Mouse (Mus musculus): ENCODE data around the gene Ubald2. TPM values are rescaled to one million over a fixed set of nuclear protein-coding genes. Genes with fewer than 3 reads are reported as not detected.
"Not testable (repeated sequence)": the region's sequence is repeated elsewhere in the genome, so short reads cannot be mapped to it uniquely, and the experiment has no call there.

The Ubald2 gene
- polyA plus RNA-seq, 1 experiment from 2014 or later, result 47.6 TPM

GRCm38 (mm10) chr11:116459786-116460185 lies 25.9 kb downstream of the Ubald2 start:
- no peaks in the 10 kb centered on the region for H3K9me3 ChIP-seq (ENCODE audit: control insufficient read depth, low read length)
- 37% methylated on average over 4 of the region's 4 CpGs for WGBS
- no peak for DNase-seq (ENCODE audit: low spot score)

GRCm38 (mm10) chr11:116463338-116463737 lies 29.4 kb downstream of the Ubald2 start:
- Histone ChIP-seq H3K9ac (ENCODE audit: low read depth, low read length) (no peak overlapping the region), H3K4me2 (ENCODE audit: low read depth, low read length) (no peak overlapping the region), H3K4me3 (ENCODE audit: low read depth, low read length) (no peak overlapping the region), H3K36me3 (ENCODE audit: control insufficient read depth, insufficient read depth, low read length) (no peaks in the 10 kb centered on the region), H3K9me3 (ENCODE audit: control insufficient read depth, low read length) (no peaks in the 10 kb centered on the region), H3K4me1 (ENCODE audit: control insufficient read depth, insufficient read depth, low read length) (no peaks in the 10 kb centered on the region), H3K27me3 (replicated peaks; ENCODE audit: control insufficient read depth, insufficient read depth, low read length) (no peaks in the 10 kb centered on the region), H3K27ac (replicated peaks; ENCODE audit: low read depth, low read length) (no peak overlapping the region)
- ATAC-seq (ENCODE audit: low read depth), result no peak
- 52% methylated on average over 5 of the region's 5 CpGs for WGBS
- no peak for DNase-seq (ENCODE audit: low spot score)

More at GRCm38 (mm10) chr11:116459786-116460185, 25.9 kb downstream of the Ubald2 start:
- Histone ChIP-seq H3K27ac (replicated peaks; ENCODE audit: low read depth, low read length) (no peak overlapping the region), H3K4me3 (ENCODE audit: low read depth, low read length) (no peak overlapping the region), H3K9ac (ENCODE audit: low read depth, low read length) (no peak overlapping the region), H3K4me2 (ENCODE audit: low read depth, low read length) (no peak overlapping the region), H3K4me1 (ENCODE audit: control insufficient read depth, insufficient read depth, low read length) (no peaks in the 10 kb centered on the region), H3K27me3 (replicated peaks; ENCODE audit: control insufficient read depth, insufficient read depth, low read length) (no peaks in the 10 kb centered on the region), H3K36me3 (ENCODE audit: control insufficient read depth, insufficient read depth, low read length) (no peaks in the 10 kb centered on the region)
- ATAC-seq (ENCODE audit: low read depth), result no peak

DNA sequence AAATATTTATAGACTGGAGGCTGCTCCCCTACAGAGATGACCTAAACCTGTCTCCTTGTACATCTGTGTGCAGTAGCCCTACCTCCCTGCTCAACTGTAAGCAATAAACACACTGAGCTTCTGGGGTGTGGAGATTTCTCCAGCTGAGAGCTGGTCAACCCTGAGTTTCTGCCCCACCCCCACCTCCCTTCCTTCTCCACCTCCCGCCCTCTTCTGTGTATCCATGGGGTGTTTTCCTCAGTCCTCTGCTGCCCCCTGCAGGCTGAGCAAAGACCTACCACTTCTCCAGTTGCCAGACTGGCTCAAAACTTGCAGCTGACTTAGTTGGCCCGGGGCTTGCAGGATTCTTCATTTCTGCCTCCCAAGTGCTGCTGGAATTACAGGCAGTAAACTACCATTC lies 29.9 kb downstream of the Ubald2 start:
- peak; percentile 72 for ATAC-seq (ENCODE audit: low read depth)

GRCm38 (mm10) chr11:116466141-116466540 lies 32.2 kb downstream of the Ubald2 start, which contains the start of gene Qrich2:
Gene Qrich2 (minus strand): TSS chr11:116466241.
- Histone ChIP-seq H3K36me3 (ENCODE audit: control insufficient read depth, insufficient read depth, low read length) (peaks cover 13% of the 10 kb centered on the region), H3K4me2 (ENCODE audit: low read depth, low read length) (no peak within 1 kb of the TSS), H3K4me3 (ENCODE audit: low read depth, low read length) (no peak within 1 kb of the TSS), H3K27me3 (replicated peaks; ENCODE audit: control insufficient read depth, insufficient read depth, low read length) (no peaks in the 10 kb centered on the region), H3K4me1 (ENCODE audit: control insufficient read depth, insufficient read depth, low read length) (no peaks in the 10 kb centered on the region), H3K9ac (ENCODE audit: low read depth, low read length) (no peak within 1 kb of the TSS), H3K9me3 (ENCODE audit: control insufficient read depth, low read length) (no peaks in the 10 kb centered on the region), H3K27ac (replicated peaks; ENCODE audit: low read depth, low read length) (no peak within 1 kb of the TSS)
- DNase-seq (ENCODE audit: low spot score), result no peak
- no peak for ATAC-seq (ENCODE audit: low read depth)
- 66% methylated on average over 20 of the region's 20 CpGs for WGBS

More for the DNA sequence above, 29.9 kb downstream of the Ubald2 start:
- 7% methylated on average over 2 of the region's 2 CpGs for WGBS
- Histone ChIP-seq H3K4me3 (ENCODE audit: low read depth, low read length) (no peak overlapping the region), H3K4me1 (ENCODE audit: control insufficient read depth, insufficient read depth, low read length) (no peaks in the 10 kb centered on the region), H3K27me3 (replicated peaks; ENCODE audit: control insufficient read depth, insufficient read depth, low read length) (no peaks in the 10 kb centered on the region), H3K36me3 (ENCODE audit: control insufficient read depth, insufficient read depth, low read length) (no peaks in the 10 kb centered on the region), H3K4me2 (ENCODE audit: low read depth, low read length) (no peak overlapping the region), H3K9ac (ENCODE audit: low read depth, low read length) (no peak overlapping the region), H3K9me3 (ENCODE audit: control insufficient read depth, low read length) (no peaks in the 10 kb centered on the region), H3K27ac (replicated peaks; ENCODE audit: low read depth, low read length) (no peak overlapping the region)
- DNase-seq (ENCODE audit: low spot score), result peak; percentile 85

- H3K9me3 ChIP-seq (ENCODE audit: control insufficient read depth, low read length); H3K4me2 ChIP-seq (ENCODE audit: low read depth, low read length); H3K4me1 ChIP-seq (ENCODE audit: control insufficient read depth, insufficient read depth, low read length); H3K27me3 ChIP-seq (replicated peaks; ENCODE audit: control insufficient read depth, insufficient read depth, low read length); DNase-seq (ENCODE audit: low spot score); ATAC-seq (ENCODE audit: low read depth); H3K27ac ChIP-seq (replicated peaks; ENCODE audit: low read depth, low read length); H3K9ac ChIP-seq (ENCODE audit: low read depth, low read length); H3K4me3 ChIP-seq (ENCODE audit: low read depth, low read length): not testable (repeated sequence)
- WGBS, result 74% methylated on average over 3 of the region's 3 CpGs
- H3K36me3 ChIP-seq (ENCODE audit: control insufficient read depth, insufficient read depth, low read length), result peaks cover 35% of the 10 kb centered on the region
Observed at GRCm38 (mm10) chr11:116468338-116468737, 34.4 kb downstream of the Ubald2 start.

DNA sequence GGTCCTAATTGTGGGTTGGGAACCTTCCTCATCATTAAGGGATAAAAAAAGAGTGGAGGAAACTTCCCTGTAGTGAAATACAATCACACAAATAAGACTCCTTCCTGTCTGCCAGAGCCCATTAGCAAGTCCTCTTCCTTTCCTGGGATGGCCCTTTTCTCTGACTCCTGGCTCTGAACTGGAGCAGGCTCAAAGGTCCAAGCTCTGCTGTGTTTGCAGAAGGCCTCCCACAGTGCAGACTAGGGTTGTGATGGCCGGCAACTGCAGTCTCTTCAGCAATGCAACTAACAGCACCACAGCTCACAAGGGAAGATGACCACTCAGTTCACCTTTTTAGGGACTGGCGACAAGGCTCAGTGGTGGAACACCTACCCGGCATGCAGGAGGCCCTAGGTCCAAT lies 36.4 kb downstream of the Ubald2 start:
- H3K4me3 ChIP-seq (ENCODE audit: low read depth, low read length), result no peak overlapping the region
- WGBS, result 81% methylated on average over 3 of the region's 3 CpGs
- no peak for ATAC-seq (ENCODE audit: low read depth)
- peaks cover 53% of the 10 kb centered on the region for H3K36me3 ChIP-seq (ENCODE audit: control insufficient read depth, insufficient read depth, low read length)
- H3K4me1 ChIP-seq (ENCODE audit: control insufficient read depth, insufficient read depth, low read length), result no peaks in the 10 kb centered on the region
- no peak overlapping the region for H3K9ac ChIP-seq (ENCODE audit: low read depth, low read length)
- no peak overlapping the region for H3K4me2 ChIP-seq (ENCODE audit: low read depth, low read length)
- H3K27me3 ChIP-seq (replicated peaks; ENCODE audit: control insufficient read depth, insufficient read depth, low read length), result no peaks in the 10 kb centered on the region
- H3K27ac ChIP-seq (replicated peaks; ENCODE audit: low read depth, low read length), result no peak overlapping the region
- H3K9me3 ChIP-seq (ENCODE audit: control insufficient read depth, low read length), result no peaks in the 10 kb centered on the region
- no peak for DNase-seq (ENCODE audit: low spot score)

DNA sequence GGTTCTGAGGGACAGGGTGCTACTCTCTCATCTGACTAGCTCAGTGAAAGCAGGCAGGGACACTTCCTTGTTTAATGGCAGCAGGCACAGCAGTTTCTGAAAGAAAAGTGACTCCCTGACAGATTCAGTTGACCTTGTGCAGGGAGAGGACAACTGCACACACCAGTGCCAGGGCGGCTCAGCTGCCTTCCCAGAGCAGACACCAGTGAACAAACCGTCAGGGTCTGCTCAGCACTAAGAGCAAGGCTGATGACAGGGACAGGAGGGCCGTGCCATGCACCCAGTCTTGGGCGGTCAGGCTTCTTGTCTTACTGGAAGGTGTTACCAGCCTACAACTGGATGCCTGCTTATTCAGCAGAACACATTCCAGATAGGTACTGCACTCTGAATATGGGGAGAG lies 37.0 kb downstream of the Ubald2 start:
- no peak for ATAC-seq (ENCODE audit: low read depth)

GRCm38 (mm10) chr11:116472275-116472674 lies 38.4 kb downstream of the Ubald2 start:
- H3K4me1 ChIP-seq (ENCODE audit: control insufficient read depth, insufficient read depth, low read length), result no peaks in the 10 kb centered on the region
- peaks cover 73% of the 10 kb centered on the region for H3K36me3 ChIP-seq (ENCODE audit: control insufficient read depth, insufficient read depth, low read length)
- ATAC-seq (ENCODE audit: low read depth) (no peak), DNase-seq (ENCODE audit: low spot score) (no peak)
- H3K9ac ChIP-seq (ENCODE audit: low read depth, low read length), result no peak overlapping the region
- no peak overlapping the region for H3K27ac ChIP-seq (replicated peaks; ENCODE audit: low read depth, low read length)
- no peak overlapping the region for H3K4me2 ChIP-seq (ENCODE audit: low read depth, low read length)
- no peaks in the 10 kb centered on the region for H3K9me3 ChIP-seq (ENCODE audit: control insufficient read depth, low read length)
- no peaks in the 10 kb centered on the region for H3K27me3 ChIP-seq (replicated peaks; ENCODE audit: control insufficient read depth, insufficient read depth, low read length)
- WGBS, result 82% methylated on average over 4 of the region's 4 CpGs
- no peak overlapping the region for H3K4me3 ChIP-seq (ENCODE audit: low read depth, low read length)

More for the DNA sequence above, 37.0 kb downstream of the Ubald2 start:
- Histone ChIP-seq H3K27ac (replicated peaks; ENCODE audit: low read depth, low read length) (no peak overlapping the region), H3K4me2 (ENCODE audit: low read depth, low read length) (no peak overlapping the region), H3K36me3 (ENCODE audit: control insufficient read depth, insufficient read depth, low read length) (peaks cover 59% of the 10 kb centered on the region), H3K9me3 (ENCODE audit: control insufficient read depth, low read length) (no peaks in the 10 kb centered on the region), H3K27me3 (replicated peaks; ENCODE audit: control insufficient read depth, insufficient read depth, low read length) (no peaks in the 10 kb centered on the region), H3K9ac (ENCODE audit: low read depth, low read length) (no peak overlapping the region), H3K4me1 (ENCODE audit: control insufficient read depth, insufficient read depth, low read length) (no peaks in the 10 kb centered on the region), H3K4me3 (ENCODE audit: low read depth, low read length) (no peak overlapping the region)
- DNase-seq (ENCODE audit: low spot score), result no peak
- 88% methylated on average over 4 of the region's 4 CpGs for WGBS

- ATAC-seq (ENCODE audit: low read depth) (no peak), DNase-seq (ENCODE audit: low spot score) (no peak)
- Histone ChIP-seq H3K4me2 (ENCODE audit: low read depth, low read length) (no peak overlapping the region), H3K9me3 (ENCODE audit: control insufficient read depth, low read length) (no peaks in the 10 kb centered on the region), H3K27ac (replicated peaks; ENCODE audit: low read depth, low read length) (no peak overlapping the region), H3K9ac (ENCODE audit: low read depth, low read length) (no peak overlapping the region), H3K4me3 (ENCODE audit: low read depth, low read length) (no peak overlapping the region), H3K36me3 (ENCODE audit: control insufficient read depth, insufficient read depth, low read length) (peaks cover 98% of the 10 kb centered on the region), H3K27me3 (replicated peaks; ENCODE audit: control insufficient read depth, insufficient read depth, low read length) (no peaks in the 10 kb centered on the region), H3K4me1 (ENCODE audit: control insufficient read depth, insufficient read depth, low read length) (no peaks in the 10 kb centered on the region)
- whole genome bisulfite sequencing, result 89% methylated on average over 10 of the region's 10 CpGs
Observed at GRCm38 (mm10) chr11:116476041-116476440, 42.1 kb downstream of the Ubald2 start.

All from embryonic facial prominence, embryonic 14.5 days (tissue).